Mouse (Mus musculus): Measurements from ENCODE around the gene Mamld1. TPM values are rescaled to one million over a fixed set of nuclear protein-coding genes. Genes with fewer than 3 reads are reported as not detected.
"Not testable (repeated sequence)": the region's sequence is repeated elsewhere in the genome, so short reads cannot be mapped to it uniquely, and the experiment has no call there.

The Mamld1 gene
- total RNA-seq (2021): 10 to 100 TPM; 32.2 to 32.5 TPM
- long read RNA-seq, full-length matches to known transcripts: 18 of 26 reads
- long read RNA-seq, partial matches to known transcripts: 5 of 26 reads
- long read RNA-seq, other reads (novel, unspliced or antisense): 3 of 26 reads

- DNase-seq (ENCODE audit: low spot score in 2 of 2): peak; percentile 62 to 85
Measured at GRCm38 (mm10) chrX:71049864-71050576, at the start of gene Mamld1. Gene Mamld1, plus strand, starts transcription at chrX:71050256.

- DNase-seq (ENCODE audit: low spot score in 2 of 2): no peak
Measured at GRCm38 (mm10) chrX:71024718-71025117, 25.3 kb upstream of the Mamld1 start.

DNA sequence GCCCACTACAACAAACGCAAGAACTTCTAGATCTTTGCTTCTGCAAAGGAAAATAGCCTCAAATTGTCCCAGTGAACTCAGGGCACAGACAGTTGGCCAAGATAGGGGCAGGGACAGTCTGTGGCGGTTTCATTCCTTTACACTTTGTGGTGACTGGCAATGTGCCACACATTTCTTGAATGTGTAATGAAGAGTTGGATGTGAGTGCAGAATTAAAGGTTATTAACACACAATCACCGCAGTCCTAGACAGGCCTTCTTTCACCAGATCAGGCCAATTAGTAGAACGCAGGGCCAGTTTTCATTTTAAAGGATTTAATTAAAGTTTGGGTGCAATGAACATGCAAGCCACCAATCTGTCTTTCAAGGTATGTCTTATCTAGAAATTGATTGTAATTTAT is 22.0 kb upstream of the Mamld1 start:
- no peak for DNase-seq (ENCODE audit: low spot score in 2 of 2)

GRCm38 (mm10) chrX:71028976-71029375 is 21.1 kb upstream of the Mamld1 start:
- not testable (repeated sequence) for DNase-seq (ENCODE audit: low spot score in 2 of 2)

GRCm38 (mm10) chrX:71050677-71051311 is 738 bp downstream of the Mamld1 start:
- DNase-seq (ENCODE audit: low spot score in 2 of 2): peak; percentile 10 to 19

GRCm38 (mm10) chrX:71051361-71052114 is 1.5 kb downstream of the Mamld1 start:
- peak; percentile 13 to 29 for DNase-seq (ENCODE audit: low spot score in 2 of 2)

DNA sequence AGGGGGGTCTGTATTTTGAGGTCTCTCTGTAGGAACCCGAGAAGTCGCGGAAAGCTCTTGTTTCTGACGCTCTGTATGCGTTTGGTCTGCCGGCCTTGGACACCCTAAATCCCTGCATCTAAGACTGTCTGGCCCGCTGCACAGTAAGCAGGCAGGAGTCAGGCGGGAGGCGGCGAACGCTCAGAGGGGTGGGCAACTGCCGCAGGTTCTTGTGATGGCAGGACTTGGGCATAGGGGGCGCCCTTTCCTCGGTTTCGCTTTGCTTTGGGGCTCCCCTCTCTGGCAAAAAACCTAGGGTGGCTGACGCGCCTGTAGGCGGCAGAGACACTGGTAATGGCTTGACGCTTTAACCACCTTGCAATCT is 2.0 kb downstream of the Mamld1 start:
- DNase-seq (ENCODE audit: low spot score in 2 of 2): peak; percentile 73 to 88

DNA sequence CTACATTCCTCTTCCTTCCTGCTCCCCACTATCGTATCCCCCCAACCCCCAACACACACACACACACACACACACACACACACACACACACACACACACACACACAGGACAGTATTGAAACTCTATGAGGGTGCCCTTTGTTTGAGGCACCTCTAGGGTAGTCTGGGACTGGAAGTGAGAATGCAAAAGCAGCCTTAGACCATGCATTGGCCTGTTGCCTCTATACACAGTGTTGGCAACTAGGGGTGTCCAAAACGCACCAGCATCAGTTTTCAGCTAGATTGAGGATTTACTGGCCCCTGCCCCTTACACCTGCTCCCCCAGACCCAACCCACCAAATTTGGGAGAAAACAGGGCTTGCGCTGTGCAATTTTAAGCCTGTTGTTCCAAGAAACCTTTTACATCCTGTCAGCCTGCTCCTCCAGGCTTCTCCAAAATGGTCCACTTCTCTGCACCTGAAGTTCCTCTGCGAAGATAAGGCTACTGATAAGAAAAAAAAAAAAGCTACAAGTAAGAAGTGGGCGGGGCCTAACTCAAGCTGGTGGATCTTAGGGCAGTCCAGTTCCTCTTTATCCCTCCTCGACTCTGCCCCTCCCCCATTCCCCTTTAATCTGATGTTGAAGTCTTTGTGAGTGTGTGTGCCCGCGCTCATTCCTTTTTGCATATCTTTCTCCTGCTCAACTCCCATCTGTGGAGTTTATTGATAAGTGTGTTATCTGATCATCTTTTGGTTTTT is 2.6 kb downstream of the Mamld1 start:
- peak in 1 of 2 experiments; percentile 9 for DNase-seq (ENCODE audit: low spot score in 2 of 2)

DNA sequence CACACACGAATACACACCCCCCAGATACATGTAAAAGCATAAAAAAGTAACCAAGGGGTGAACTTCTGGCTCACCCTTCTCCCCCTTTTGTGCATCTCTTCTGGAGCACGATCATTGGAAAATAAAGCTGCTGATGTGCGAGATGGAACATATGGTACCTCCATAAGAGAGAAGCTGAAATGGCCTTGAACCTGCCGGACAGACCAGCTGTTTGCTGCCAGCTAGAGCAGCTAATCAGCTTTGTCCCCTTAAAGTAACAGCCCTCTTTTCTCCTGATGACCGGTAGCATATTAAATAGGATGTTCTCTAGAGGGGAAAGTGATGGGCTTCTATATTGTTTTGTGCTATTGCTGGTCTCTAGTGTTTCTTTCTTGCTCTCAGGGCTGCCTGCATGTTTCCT is 3.2 kb downstream of the Mamld1 start:
- no peak for DNase-seq (ENCODE audit: low spot score in 2 of 2)

DNA sequence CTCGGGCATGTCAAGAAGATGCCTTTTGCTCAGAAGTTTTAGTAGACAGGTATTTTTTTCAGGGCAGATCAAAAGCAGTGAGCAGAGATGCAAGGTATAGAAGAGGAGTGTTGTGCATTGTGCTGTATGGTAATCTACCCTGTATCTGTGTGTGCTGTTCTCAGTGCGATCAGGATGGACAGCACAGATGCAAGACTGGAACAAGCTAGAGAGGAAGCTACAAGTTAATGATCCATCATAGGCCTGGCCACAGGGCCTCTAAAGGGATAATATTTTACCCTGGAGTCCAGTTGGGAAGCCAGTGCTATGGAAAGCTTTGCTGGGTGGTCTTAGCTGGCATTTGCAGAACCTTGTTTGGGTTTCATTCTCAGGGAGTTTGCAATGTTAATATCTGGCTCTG is 6.9 kb downstream of the Mamld1 start:
- no peak for DNase-seq (ENCODE audit: low spot score in 2 of 2)

- DNase-seq (ENCODE audit: low spot score in 2 of 2): no peak
Measured at GRCm38 (mm10) chrX:71085092-71085807, 35.2 kb downstream of the Mamld1 start.

GRCm38 (mm10) chrX:71087370-71088079 is 37.5 kb downstream of the Mamld1 start:
- no peak for DNase-seq (ENCODE audit: low spot score in 2 of 2)

DNA sequence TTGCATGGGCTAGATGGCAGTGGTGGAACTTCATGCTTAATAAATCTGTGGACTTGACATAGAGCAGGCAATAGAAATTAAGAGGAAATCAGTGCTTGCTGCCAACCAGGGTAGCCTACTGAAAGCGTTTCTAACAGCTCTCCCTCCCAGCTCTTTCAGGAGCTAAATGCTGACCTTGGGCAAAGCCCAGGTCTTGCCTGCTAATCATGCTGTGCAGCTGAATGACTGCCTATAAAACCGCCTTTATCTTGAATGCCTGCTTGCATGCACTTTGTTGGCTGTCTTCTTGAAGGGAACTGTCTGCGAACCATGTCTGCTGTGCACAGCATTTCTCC is 38.0 kb downstream of the Mamld1 start:
- no peak for DNase-seq (ENCODE audit: low spot score in 2 of 2)

DNA sequence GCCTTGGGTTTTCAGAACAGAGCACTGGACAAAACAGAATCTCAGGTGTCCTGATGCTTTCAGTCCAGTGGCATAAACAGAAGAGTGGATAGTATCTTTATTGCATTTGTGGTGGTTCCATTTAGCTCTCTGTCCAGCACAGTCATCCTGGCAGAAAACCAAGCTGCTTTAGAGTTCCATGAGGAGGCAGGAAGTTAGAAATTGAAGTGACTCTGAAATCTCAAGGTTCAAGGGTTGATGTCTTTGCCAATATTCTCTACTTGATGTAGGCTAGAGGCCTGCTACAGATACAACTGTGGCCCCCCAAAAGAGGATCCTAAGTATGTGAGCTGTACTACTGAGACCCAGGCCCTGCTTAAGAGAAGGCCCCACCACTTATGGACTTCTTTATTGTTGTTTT is 55.8 kb downstream of the Mamld1 start:
- no peak for DNase-seq (ENCODE audit: low spot score in 2 of 2)

- peak; percentile 44 to 45 for DNase-seq (ENCODE audit: low spot score in 2 of 2)
Measured at GRCm38 (mm10) chrX:71106392-71106791, 56.3 kb downstream of the Mamld1 start.

- no peak for DNase-seq (ENCODE audit: low spot score in 2 of 2)
Measured at GRCm38 (mm10) chrX:71108056-71108735, 58.1 kb downstream of the Mamld1 start.

GRCm38 (mm10) chrX:71110333-71110732 is 60.3 kb downstream of the Mamld1 start:
- DNase-seq (ENCODE audit: low spot score in 2 of 2): no peak

DNA sequence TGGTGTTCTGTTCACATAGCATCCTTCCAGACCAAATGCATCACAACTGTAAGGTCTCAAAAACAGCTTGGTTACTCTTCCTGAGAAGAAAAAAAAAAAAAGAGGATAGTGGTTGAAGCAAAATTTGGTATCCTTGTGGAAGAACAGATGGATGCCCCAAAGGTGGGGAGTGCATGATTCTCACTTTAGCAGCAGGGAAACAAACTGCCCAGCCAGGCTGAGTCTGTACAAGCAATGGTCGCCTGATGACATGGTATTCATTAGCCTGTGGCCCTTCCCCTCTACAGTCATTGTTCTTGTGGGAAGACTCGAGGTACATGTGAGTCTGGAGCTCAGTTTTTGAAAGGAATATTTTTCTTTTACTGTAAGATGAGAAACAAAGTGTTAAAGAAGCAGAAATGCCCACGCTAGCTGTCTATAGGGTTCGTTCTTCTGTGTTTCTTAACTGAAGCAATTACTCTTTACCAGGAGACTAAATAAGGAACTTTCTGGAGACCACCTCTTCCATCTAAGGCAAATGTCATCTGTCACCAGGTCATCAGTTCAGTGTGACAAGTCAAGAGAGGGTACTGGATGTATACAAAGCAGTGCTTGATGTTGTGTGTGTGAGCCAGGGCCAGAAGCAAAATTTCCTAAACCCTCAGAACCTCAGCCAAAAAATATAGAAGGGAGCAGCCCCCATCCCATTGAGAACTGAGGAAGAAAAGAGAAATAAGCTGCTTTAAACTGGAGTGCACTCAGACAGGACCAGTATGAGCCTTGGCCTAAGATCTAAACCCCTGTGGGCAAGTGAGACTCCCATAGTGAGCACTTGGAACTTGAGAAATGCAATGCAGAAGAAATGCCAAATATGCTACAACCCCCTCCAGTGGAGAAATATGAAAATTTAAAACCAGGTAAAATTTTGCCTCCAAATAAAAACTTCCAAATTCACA is 72.6 kb downstream of the Mamld1 start:
- DNase-seq (ENCODE audit: low spot score in 2 of 2): no peak
